Mouse (Mus musculus) intestine, postnatal 0 days (tissue): ENCODE data around the gene Maff. TPM values are rescaled to one million over a fixed set of nuclear protein-coding genes. Genes with fewer than 3 reads are reported as not detected.

Experiments used
- ATAC-seq: fragments of 200-750 bp; cut with Nextera tagmentation; 2 replicates; pipeline ENCODE4 v1.8.0; 2017; ENCODE audit warnings: mild to moderate bottlenecking, moderate TSS enrichment, moderate library complexity
- H3K27ac ChIP-seq: fragments of 300-500 bp; sonication (generic); 2 replicates; pipeline ENCODE4 v1.5.1; 2014; ENCODE audit warnings: mild to moderate bottlenecking, low read depth, low read length, moderate library complexity
- H3K27me3 ChIP-seq: fragments of 300-500 bp; sonication (generic); replicated peaks from 2 replicates; pipeline ENCODE4 v1.6.1; 2014; ENCODE audit warnings: low read length, mixed read lengths; ENCODE audit not compliant: control insufficient read depth, insufficient read depth
- H3K36me3 ChIP-seq: fragments of 300-500 bp; sonication (generic); 2 replicates; pipeline ENCODE4 v1.6.1; 2014; ENCODE audit warnings: mild to moderate bottlenecking, moderate library complexity; ENCODE audit not compliant: control insufficient read depth, insufficient read depth
- H3K4me1 ChIP-seq: fragments of 300-500 bp; sonication (generic); replicated peaks from 2 replicates; pipeline ENCODE4 v1.6.1; 2014; ENCODE audit warnings: antibody characterized with exemption, low read length, mixed read lengths; ENCODE audit not compliant: control insufficient read depth, insufficient read depth
- H3K4me2 ChIP-seq: fragments of 300-500 bp; sonication (generic); replicated peaks from 2 replicates; pipeline ENCODE4 v1.6.1; 2014; ENCODE audit warnings: low read depth, mild to moderate bottlenecking, moderate library complexity
- H3K4me3 ChIP-seq: fragments of 300-500 bp; sonication (generic); 2 replicates; pipeline ENCODE4 v1.5.1; 2014; ENCODE audit warnings: low read depth, low read length
- H3K9ac ChIP-seq: fragments of 300-500 bp; sonication (generic); 2 replicates; pipeline ENCODE4 v1.6.1; 2014; ENCODE audit warnings: mild to moderate bottlenecking, low read depth, low read length
- H3K9me3 ChIP-seq: fragments of 300-500 bp; sonication (generic); 2 replicates; pipeline ENCODE4 v1.6.1; 2016; ENCODE audit warnings: mixed run types; ENCODE audit not compliant: control insufficient read depth
- CTCF ChIP-seq: sonication (generic); IDR thresholded peaks from 2 replicates; pipeline ENCODE4 v1.5.1; 2016; ENCODE audit warnings: low read depth, mild to moderate bottlenecking, control low read depth, antibody characterized with exemption, moderate library complexity
- WGBS: fragments of 180-500 bp; shearing (Covaris S2); extraction: QIAGEN DNeasy Blood & Tissue Kit; methylation state at CpG from one replicate; pipeline ENCODE4 v1.1.7; 2014; 5-methylcytosine and 5-hydroxymethylcytosine counted together
- polyA plus RNA-seq: library from polyadenylated mRNA; unstranded; fragments of >200 nt; fragmentation: Nextera tagmentation; extraction: Ambion mirVana; gene quantifications from 2 replicates; pipeline ENCODE4 v1.2.1, GENCODE M21; 2015

Gene Maff
- polyA plus RNA-seq, 1 experiment from 2014 or later, result 6.6 TPM

DNA sequence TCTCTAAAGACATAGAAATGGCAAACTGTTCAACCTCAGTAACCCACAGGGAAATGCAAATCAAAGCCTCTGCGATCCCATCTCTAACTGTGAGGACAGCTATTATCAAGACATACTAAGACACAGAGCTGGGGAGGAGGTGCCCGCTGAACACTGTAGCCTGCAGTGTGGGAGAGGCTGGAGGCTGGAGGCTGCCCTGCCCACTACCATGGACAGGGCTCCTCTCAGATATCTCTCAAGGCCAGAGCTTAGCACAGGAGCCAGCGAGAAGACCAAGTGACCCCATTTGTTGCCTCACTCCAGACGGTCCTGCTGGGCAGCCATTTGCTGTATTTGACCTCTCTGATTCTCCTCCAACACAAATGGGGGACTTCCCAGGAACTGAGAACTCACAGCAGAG is 38.6 kb upstream of the Maff start:
- Histone ChIP-seq H3K36me3 (peaks cover 55% of the 10 kb centered on the region), H3K4me2 (no peak overlapping the region), H3K9me3 (no peaks in the 10 kb centered on the region), H3K27me3 (no peaks in the 10 kb centered on the region), H3K27ac (no peak overlapping the region), H3K4me3 (no peak overlapping the region), H3K9ac (no peak overlapping the region), H3K4me1 (no peaks in the 10 kb centered on the region)
- no peak for ATAC-seq
- WGBS, result 59% methylated on average over 4 of the region's 4 CpGs
- TF ChIP-seq CTCF, result no peak

DNA sequence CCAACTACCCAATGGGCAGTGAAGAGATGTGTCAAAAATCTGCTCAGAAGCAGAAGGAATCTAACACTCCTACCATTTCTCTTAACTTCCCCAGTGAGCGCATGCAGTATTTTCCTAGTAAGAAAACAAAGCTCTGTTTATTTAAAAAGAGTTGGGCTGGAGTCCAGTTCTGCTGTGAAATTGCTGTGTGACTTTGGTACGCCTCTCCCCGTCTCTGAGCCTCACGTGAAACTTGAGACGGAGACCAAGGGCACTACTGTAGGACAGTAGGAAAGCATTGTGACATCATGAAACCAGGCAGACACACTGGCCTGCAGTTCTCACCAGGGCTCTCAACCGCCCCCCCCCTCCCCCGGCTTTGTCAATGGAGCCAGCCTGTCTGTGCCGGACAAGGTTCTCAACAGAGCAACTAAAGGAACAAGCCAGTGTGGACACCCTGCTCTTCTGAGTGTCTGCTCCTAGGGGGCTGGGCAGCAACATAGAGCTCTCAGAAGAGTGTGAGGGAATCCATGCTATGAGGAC is 32.5 kb upstream of the Maff start:
- Histone ChIP-seq H3K27me3 (no peaks in the 10 kb centered on the region), H3K27ac (no peak overlapping the region), H3K36me3 (peaks cover 29% of the 10 kb centered on the region), H3K9me3 (no peaks in the 10 kb centered on the region), H3K9ac (no peak overlapping the region), H3K4me1 (no peaks in the 10 kb centered on the region), H3K4me3 (no peak overlapping the region), H3K4me2 (no peak overlapping the region)
- ATAC-seq, result no peak
- no peak for TF ChIP-seq CTCF
- 69% methylated on average over 8 of the region's 8 CpGs for WGBS

DNA sequence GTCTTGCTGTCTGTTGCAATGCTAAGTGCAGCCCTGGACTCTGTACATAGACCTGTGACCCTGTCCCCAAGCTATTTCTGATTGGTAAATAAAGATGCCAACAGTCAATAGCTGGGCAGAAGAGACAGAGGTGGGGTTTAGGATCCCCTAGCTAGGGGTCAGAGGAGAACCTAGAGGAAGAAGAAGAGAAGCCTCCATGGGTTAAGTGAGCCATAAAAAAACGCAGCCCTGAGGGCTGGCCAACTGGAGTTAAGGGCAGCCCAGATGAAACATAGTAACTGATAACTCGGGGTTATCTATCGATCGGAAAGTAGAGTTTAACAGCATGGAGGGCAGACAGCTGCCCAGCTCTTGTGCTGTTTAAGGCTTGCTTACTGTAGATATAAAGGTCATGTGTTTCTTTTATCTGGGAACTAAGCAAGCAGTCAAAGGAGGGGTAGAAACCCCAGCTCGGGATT is 24.7 kb upstream of the Maff start:
- Histone ChIP-seq H3K4me1 (peaks cover 28% of the 10 kb centered on the region), H3K9ac (no peak overlapping the region), H3K4me3 (no peak overlapping the region), H3K27ac (peak overlapping the region; percentile 69), H3K27me3 (no peaks in the 10 kb centered on the region), H3K4me2 (0 out of 2 replicates have a peak overlapping the region, but pooled peaks have one; percentile 17), H3K36me3 (peaks cover 5% of the 10 kb centered on the region), H3K9me3 (no peaks in the 10 kb centered on the region)
- no peak for TF ChIP-seq CTCF
- ATAC-seq, result peak; percentile 53
- 37% methylated on average over 5 of the region's 5 CpGs for WGBS

DNA sequence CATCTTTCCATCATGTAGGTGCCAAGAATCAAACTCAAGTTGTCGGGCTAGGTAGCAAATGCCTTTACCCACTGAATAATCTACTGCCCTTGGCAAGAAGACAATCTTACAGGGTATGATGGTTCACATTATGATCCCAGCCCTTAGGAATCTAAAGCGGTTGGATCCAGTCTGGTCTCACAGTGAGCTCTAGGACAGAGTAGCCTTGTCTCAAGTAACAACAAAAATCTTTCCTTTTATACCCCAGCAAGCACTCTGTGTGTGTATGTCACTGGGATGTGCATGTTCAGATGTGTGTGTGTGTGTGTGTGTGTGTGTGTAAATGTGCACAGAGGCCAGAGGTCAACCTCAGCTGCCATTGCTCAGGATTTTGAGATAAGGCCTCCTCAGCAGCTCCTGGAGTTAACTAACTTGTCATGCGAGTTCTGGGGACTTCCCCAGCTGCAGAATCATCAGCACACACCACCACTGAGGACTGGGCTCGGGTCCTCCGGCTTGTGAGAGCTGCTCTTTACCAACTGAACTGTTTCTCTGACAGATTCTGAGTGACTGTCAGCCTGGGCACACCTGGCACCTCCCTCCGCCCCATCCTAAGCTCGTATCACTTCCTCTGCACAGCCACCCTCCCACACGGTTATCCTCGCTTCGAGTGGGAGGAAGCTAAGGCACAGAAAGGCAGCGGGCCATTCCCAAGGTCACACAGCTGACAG is 24.0 kb upstream of the Maff start:
- TF ChIP-seq CTCF, result no peak
- Histone ChIP-seq H3K4me1 (peaks cover 28% of the 10 kb centered on the region), H3K36me3 (peaks cover 5% of the 10 kb centered on the region), H3K9me3 (no peaks in the 10 kb centered on the region), H3K4me2 (peak overlapping the region; percentile 9; the same call in 1 of the 2 replicates), H3K4me3 (no peak overlapping the region), H3K27me3 (no peaks in the 10 kb centered on the region), H3K9ac (no peak overlapping the region), H3K27ac (peak overlapping the region; percentile 69)
- 0 out of 2 replicates have a peak, but pooled peaks have one; percentile 11 for ATAC-seq
- 30% methylated on average over 11 of the region's 11 CpGs for WGBS

DNA sequence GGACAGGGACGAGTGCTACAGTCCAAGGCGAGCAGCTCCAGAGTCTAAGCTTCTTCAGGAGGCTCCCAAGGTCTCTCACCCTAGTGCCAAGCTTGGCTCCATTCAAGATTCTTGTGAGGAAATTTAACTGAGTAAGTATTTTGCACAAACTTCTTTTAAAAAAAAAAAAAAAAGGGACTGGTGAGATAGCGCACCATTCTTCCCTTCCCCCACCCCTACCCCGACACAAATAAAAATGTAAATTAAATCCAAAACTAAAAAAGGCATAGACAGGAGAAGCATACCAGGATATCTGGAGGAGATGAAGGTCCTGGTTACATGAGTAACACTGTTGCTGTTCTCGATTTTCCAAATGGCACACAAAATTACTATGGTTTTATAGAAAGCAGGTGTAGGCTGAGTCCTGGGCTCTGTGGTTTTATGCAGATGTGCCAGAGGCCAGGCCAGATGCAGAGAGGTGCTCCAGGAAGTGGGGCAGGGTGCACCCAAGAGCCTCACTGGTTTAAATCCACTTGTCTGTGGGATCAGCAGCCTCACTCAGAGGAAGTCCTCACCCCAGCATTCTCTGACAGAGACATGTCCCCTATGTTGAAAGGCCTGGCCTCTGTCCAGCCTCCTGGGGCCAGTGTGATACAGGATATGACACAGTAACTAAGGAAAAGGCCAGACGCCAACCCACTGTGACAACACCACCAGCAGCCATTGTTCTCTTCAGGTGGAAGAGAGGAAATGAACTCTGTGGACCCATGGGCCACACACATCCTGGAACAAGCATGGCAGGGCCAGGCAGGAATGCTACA is 23.2 kb upstream of the Maff start:
- peaks cover 28% of the 10 kb centered on the region for H3K4me1 ChIP-seq
- no peak overlapping the region for H3K9ac ChIP-seq
- H3K4me3 ChIP-seq, result no peak overlapping the region
- H3K27ac ChIP-seq, result peak overlapping the region; percentile 69
- 42% methylated on average over 6 of the region's 6 CpGs for WGBS
- H3K36me3 ChIP-seq, result no peaks in the 10 kb centered on the region; the same call in 1 of the 2 replicates
- H3K9me3 ChIP-seq, result no peaks in the 10 kb centered on the region
- peak overlapping the region; percentile 9; the same call in 1 of the 2 replicates for H3K4me2 ChIP-seq
- H3K27me3 ChIP-seq, result no peaks in the 10 kb centered on the region
- no peak for TF ChIP-seq CTCF
- ATAC-seq, result no peak

DNA sequence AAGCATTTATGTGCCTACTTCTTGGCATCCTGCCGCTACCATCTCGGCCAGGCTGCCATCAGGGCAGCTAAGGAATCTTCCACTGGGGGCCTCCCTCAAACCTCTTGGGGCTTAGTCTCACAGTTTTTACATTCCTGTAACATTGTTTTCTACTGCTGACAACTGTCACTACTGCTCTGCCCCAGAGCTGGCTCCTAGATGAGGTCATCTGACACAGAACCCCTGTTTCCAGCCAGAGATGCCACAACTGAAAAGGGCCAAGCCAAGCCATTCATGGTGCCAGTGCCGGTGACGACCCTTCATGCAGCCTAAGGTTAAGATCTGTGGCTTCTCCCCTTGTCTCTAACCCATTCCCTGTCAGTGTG is 22.6 kb upstream of the Maff start:
- no peaks in the 10 kb centered on the region for H3K27me3 ChIP-seq
- no peak overlapping the region for H3K4me3 ChIP-seq
- H3K27ac ChIP-seq, result peak overlapping the region; percentile 69
- TF ChIP-seq CTCF, result no peak
- WGBS, result 87% methylated on average over 4 of the region's 4 CpGs
- H3K36me3 ChIP-seq, result no peaks in the 10 kb centered on the region; the same call in 1 of the 2 replicates
- no peak overlapping the region for H3K9ac ChIP-seq
- peaks cover 28% of the 10 kb centered on the region for H3K4me1 ChIP-seq
- no peak overlapping the region for H3K4me2 ChIP-seq
- ATAC-seq, result no peak
- no peaks in the 10 kb centered on the region for H3K9me3 ChIP-seq
